Mouse (Mus musculus): Measurements from ENCODE around the gene Aga.
"Not testable (repeated sequence)": the region's sequence is repeated elsewhere in the genome, so short reads cannot be mapped to it uniquely, and the experiment has no call there.

DNA sequence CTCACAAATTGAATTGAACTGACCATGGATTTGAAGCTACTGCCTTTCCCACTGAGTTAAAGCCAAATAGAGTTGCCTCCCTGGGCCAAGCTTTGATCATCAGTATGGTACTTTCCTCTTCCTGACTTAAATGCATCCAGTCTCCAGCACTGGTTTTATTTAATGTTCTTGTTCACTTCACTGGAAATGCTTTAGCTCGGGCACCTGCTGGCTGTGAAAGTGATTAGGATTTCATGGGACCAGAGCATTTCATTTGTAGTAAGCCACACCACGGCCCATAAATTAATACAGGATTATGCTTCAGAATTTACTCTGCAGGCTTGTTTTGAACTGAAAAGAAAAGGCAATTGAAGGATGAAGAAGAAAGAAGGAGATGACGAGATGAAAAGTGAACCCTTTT is 26.5 kb downstream of the Aga start:
- TF ChIP-seq CTCF, EP300 (IDR thresholded peaks at IDR 0.05; ENCODE audit: low read depth): not testable (repeated sequence)
